Mouse (Mus musculus) stomach, embryonic 16.5 days (tissue): ENCODE results near the gene Lats2. TPM values are rescaled to one million over a fixed set of nuclear protein-coding genes. Genes with fewer than 3 reads are reported as not detected.
"Not testable (repeated sequence)": the region's sequence is repeated elsewhere in the genome, so short reads cannot be mapped to it uniquely, and the experiment has no call there.

Source experiments
- ATAC-seq: fragments of 200-750 bp; cut with Nextera tagmentation; 2 replicates; pipeline ENCODE4 v1.8.0; 2017; ENCODE audit warnings: moderate number of reproducible peaks, moderate TSS enrichment; ENCODE audit not compliant: insufficient read depth, low FRiP score
- H3K27ac ChIP-seq: fragments of 300-500 bp; sonication (generic); 2 replicates; pipeline ENCODE4 v1.5.1; 2014; ENCODE audit warnings: low read length
- H3K27me3 ChIP-seq: fragments of 300-500 bp; sonication (generic); 2 replicates; pipeline ENCODE4 v1.6.1; 2014; ENCODE audit warnings: low read length, control low read depth, mixed read lengths; ENCODE audit not compliant: control insufficient read depth, insufficient read depth
- H3K36me3 ChIP-seq: fragments of 300-500 bp; sonication (generic); 2 replicates; pipeline ENCODE4 v1.6.1; 2014; ENCODE audit warnings: low read length; ENCODE audit not compliant: control insufficient read depth, insufficient read depth
- H3K4me1 ChIP-seq: fragments of 300-500 bp; sonication (generic); 2 replicates; pipeline ENCODE4 v1.6.1; 2014; ENCODE audit warnings: low read length, control low read depth, mixed read lengths; ENCODE audit not compliant: control insufficient read depth, insufficient read depth
- H3K4me2 ChIP-seq: fragments of 300-500 bp; sonication (generic); 2 replicates; pipeline ENCODE4 v1.6.1; 2014; ENCODE audit warnings: low read depth, low read length, mixed read lengths
- H3K4me3 ChIP-seq: fragments of 300-500 bp; sonication (generic); replicated peaks from 2 replicates; pipeline ENCODE4 v1.5.1; 2014; ENCODE audit warnings: mild to moderate bottlenecking, low read length
- H3K9ac ChIP-seq: fragments of 300-500 bp; sonication (generic); 2 replicates; pipeline ENCODE4 v1.6.1; 2014; ENCODE audit warnings: low read length
- H3K9me3 ChIP-seq: fragments of 300-500 bp; sonication (generic); replicated peaks from 2 replicates; pipeline ENCODE4 v1.6.1; 2016; ENCODE audit warnings: low read length, control low read depth; ENCODE audit not compliant: control insufficient read depth
- WGBS: fragments of 180-500 bp; shearing (Covaris S2); extraction: QIAGEN DNeasy Blood & Tissue Kit; methylation state at CpG from one replicate; pipeline ENCODE4 v1.1.7; 2014; 5-methylcytosine and 5-hydroxymethylcytosine counted together
- polyA plus RNA-seq: library from polyadenylated mRNA; unstranded; fragments of >200 nt; fragmentation: Nextera tagmentation; extraction: Ambion mirVana; gene quantifications from 2 replicates; pipeline ENCODE4 v1.2.1, GENCODE M21; 2015

The Lats2 gene
- polyA plus RNA-seq, 1 experiment from 2014 or later, result 15.8 TPM

- Histone ChIP-seq H3K27ac (no peak overlapping the region), H3K27me3 (no peaks in the 10 kb centered on the region), H3K9ac (no peak overlapping the region), H3K36me3 (peaks cover 20% of the 10 kb centered on the region), H3K4me3 (no peak overlapping the region), H3K4me1 (no peaks in the 10 kb centered on the region), H3K4me2 (no peak overlapping the region), H3K9me3 (no peaks in the 10 kb centered on the region)
- WGBS, result 87% methylated on average over 17 of the region's 17 CpGs
- ATAC-seq, result no peak
Measured at GRCm38 (mm10) chr14:57692517-57693130, 65.6 kb downstream of the Lats2 start.

DNA sequence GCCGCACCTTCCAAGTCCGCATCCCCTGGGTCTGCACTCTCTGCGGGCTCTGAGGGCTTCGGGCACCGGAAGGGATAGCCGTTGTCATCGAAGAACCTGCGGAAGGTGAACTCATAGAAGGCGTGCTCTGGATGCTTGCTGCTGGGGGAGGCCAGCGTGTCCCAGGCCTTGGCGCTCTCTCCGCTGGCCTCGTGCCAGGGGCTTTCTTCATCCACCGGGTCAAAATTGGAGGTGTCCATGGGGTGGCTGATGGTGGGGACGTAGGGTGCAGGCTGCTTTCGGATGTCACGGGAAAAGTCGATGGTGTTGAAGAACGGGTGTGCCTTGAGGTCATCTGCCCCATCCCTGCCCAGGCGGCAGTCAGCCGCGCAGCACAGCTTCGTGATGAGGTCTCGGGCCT is 66.9 kb downstream of the Lats2 start:
- no peak overlapping the region for H3K4me2 ChIP-seq
- no peaks in the 10 kb centered on the region for H3K9me3 ChIP-seq
- H3K27ac ChIP-seq, result no peak overlapping the region
- H3K4me1 ChIP-seq, result no peaks in the 10 kb centered on the region
- H3K9ac ChIP-seq, result no peak overlapping the region
- H3K36me3 ChIP-seq, result peaks cover 16% of the 10 kb centered on the region
- WGBS, result 93% methylated on average over 24 of the region's 24 CpGs
- ATAC-seq, result no peak
- no peak overlapping the region for H3K4me3 ChIP-seq
- no peaks in the 10 kb centered on the region for H3K27me3 ChIP-seq

GRCm38 (mm10) chr14:57690681-57691080 is 67.5 kb downstream of the Lats2 start:
- no peak for ATAC-seq
- H3K4me2 ChIP-seq, result no peak overlapping the region
- H3K27me3 ChIP-seq, result no peaks in the 10 kb centered on the region
- H3K9me3 ChIP-seq, result no peaks in the 10 kb centered on the region
- H3K36me3 ChIP-seq, result peaks cover 10% of the 10 kb centered on the region
- H3K4me3 ChIP-seq, result no peak overlapping the region
- H3K27ac ChIP-seq, result no peak overlapping the region
- no peak overlapping the region for H3K9ac ChIP-seq
- no peaks in the 10 kb centered on the region for H3K4me1 ChIP-seq
- 84% methylated on average over 8 of the region's 8 CpGs for WGBS

DNA sequence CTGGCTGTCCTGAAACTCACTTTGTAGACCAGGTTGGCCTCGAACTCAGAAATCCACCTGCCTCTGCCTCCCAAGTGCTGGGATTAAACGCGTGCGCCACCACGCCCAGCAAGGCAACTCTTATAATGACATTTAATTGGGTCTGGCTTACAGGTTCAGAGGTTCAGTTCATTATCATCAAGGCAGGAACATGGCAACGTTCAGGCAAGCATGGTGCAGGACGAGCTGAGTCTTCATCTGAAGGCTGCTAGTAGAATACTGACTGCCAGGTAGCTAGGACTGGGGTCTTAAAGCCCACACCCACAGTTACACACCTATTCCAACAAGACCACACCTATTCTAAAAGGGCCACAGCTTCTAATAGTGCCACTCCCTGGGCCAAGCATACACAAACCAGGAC is 70.1 kb downstream of the Lats2 start:
- not testable (repeated sequence) for H3K36me3 ChIP-seq, ATAC-seq, H3K4me1 ChIP-seq, H3K9ac ChIP-seq, H3K27ac ChIP-seq, H3K4me2 ChIP-seq, H3K9me3 ChIP-seq, H3K27me3 ChIP-seq, H3K4me3 ChIP-seq
- 91% methylated on average over 7 of the region's 7 CpGs for WGBS

- Histone ChIP-seq H3K4me1 (no peaks in the 10 kb centered on the region), H3K9ac (no peak overlapping the region), H3K4me2 (no peak overlapping the region), H3K27ac (no peak overlapping the region), H3K27me3 (no peaks in the 10 kb centered on the region), H3K9me3 (no peaks in the 10 kb centered on the region), H3K36me3 (no peaks in the 10 kb centered on the region), H3K4me3 (no peak overlapping the region)
- no peak for ATAC-seq
- WGBS, result 83% methylated on average over 5 of the region's 5 CpGs
Measured at GRCm38 (mm10) chr14:57687441-57687840, 70.7 kb downstream of the Lats2 start.

DNA sequence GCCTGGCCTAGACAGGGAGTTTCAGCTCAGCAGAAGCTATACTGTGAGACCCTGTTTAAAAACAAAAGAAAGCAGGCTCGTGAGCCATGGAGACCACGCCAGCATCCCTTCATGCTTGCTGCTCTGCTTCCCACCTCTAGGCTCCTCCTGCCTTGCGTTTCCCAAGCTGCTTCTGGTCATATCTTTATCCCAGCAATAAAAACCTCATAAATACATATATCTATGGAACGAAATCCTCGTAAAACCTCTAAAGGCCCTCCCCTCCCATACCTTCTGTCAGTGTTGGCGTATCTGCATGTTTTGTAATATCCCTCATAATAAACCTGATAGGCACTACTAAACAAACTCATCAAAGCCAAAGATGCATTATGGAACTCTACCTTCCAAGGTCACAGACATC is 71.5 kb downstream of the Lats2 start:
- Histone ChIP-seq H3K4me3 (no peak overlapping the region), H3K4me1 (no peaks in the 10 kb centered on the region), H3K36me3 (no peaks in the 10 kb centered on the region), H3K27me3 (no peaks in the 10 kb centered on the region), H3K9me3 (no peaks in the 10 kb centered on the region), H3K9ac (no peak overlapping the region), H3K4me2 (no peak overlapping the region), H3K27ac (no peak overlapping the region)
- ATAC-seq, result no peak
- WGBS, result 91% methylated on average over 6 of the region's 6 CpGs

DNA sequence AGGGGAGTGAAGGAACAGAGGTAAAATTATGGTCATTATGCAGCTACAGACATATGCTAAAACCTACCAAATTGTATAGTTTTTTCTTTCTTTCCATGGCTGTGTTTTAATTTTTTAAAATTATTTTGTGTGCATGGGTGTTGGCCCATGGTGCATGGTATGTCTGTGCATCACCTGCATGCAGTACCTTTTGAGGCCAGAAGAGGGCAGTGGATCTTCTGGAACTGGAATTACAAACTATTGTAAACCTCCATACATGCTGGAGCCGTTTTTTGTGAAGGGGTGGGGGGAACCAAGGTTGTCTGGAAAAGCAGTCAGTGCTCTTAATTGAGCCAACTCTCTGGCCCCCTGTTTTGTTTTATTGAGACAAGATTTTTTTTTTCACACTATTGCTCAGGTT is 73.6 kb downstream of the Lats2 start:
- WGBS, result 3% methylated on average over 1 of the region's 1 CpGs
- Histone ChIP-seq H3K27ac (no peak overlapping the region), H3K4me3 (no peak overlapping the region), H3K4me1 (no peaks in the 10 kb centered on the region), H3K36me3 (no peaks in the 10 kb centered on the region), H3K4me2 (no peak overlapping the region), H3K27me3 (no peaks in the 10 kb centered on the region), H3K9ac (no peak overlapping the region), H3K9me3 (no peaks in the 10 kb centered on the region)
- ATAC-seq, result 0 out of 2 replicates have a peak, but pooled peaks have one; percentile 42

- no peak overlapping the region for H3K9ac ChIP-seq
- no peak overlapping the region for H3K4me2 ChIP-seq
- H3K36me3 ChIP-seq, result no peaks in the 10 kb centered on the region
- no peak for ATAC-seq
- no peak overlapping the region for H3K27ac ChIP-seq
- no peaks in the 10 kb centered on the region for H3K27me3 ChIP-seq
- 84% methylated on average over 4 of the region's 4 CpGs for WGBS
- H3K9me3 ChIP-seq, result no peaks in the 10 kb centered on the region
- no peaks in the 10 kb centered on the region for H3K4me1 ChIP-seq
- no peak overlapping the region for H3K4me3 ChIP-seq
Measured at GRCm38 (mm10) chr14:57682751-57683150, 75.4 kb downstream of the Lats2 start.

DNA sequence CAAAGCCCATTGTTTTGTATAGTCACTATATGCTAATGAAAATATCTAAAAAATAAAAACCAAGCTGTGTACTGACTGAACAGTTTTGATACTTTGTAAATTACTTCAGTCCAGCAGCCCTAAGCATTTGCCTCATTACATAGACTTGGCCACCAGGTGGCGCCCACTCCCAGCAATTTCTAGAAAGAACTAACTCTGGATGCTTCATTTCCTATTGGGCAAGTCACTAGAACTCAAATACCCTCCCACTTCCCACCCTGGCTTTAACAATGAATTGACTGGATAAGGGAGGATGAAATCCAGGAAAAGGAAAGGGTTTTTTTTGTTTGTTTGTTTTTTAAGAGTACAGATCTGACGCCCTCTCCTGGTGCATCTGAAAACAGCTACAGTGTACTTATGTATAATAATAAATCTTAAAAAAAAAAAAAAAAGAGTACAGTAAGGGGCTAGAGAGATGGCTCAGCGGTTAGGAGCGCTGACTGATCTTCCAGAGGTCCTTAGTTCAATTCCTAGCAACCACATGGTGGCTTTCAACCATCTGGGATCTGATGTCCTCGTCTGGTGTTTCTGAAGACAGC is 78.1 kb downstream of the Lats2 start:
- no peaks in the 10 kb centered on the region for H3K4me1 ChIP-seq
- no peaks in the 10 kb centered on the region for H3K9me3 ChIP-seq
- 38% methylated on average over 5 of the region's 5 CpGs for WGBS
- H3K4me3 ChIP-seq, result no peak overlapping the region
- peak; percentile 60; the same call in 1 of the 2 replicates for ATAC-seq
- no peaks in the 10 kb centered on the region for H3K36me3 ChIP-seq
- no peak overlapping the region for H3K9ac ChIP-seq
- H3K4me2 ChIP-seq, result no peak overlapping the region
- H3K27ac ChIP-seq, result no peak overlapping the region
- no peaks in the 10 kb centered on the region for H3K27me3 ChIP-seq
